Mouse (Mus musculus) erythroblast, adult 5-6 weeks (primary cell): ENCODE results near the gene Ppfia3. TPM values are rescaled to one million over a fixed set of nuclear protein-coding genes. Genes with fewer than 3 reads are reported as not detected.

Experiments used
- ATAC-seq: replicated peaks from 2 replicates; pipeline ENCODE4 v1.8.0; 2016; ENCODE audit warnings: moderate number of reproducible peaks, mild to moderate bottlenecking, moderate TSS enrichment, inconsistent platforms; ENCODE audit not compliant: poor library complexity, low FRiP score, severe bottlenecking
- total RNA-seq, 2 experiments: library from RNA; stranded (forward) in 1 of 2; stranded (reverse) in 1 of 2; fragments of 150-400 nt in 1 of 2; fragments of 200-764, 138-1000 nt in 1 of 2; gene quantifications; 2 replicates each; pipeline versions ENCODE4 v1.2.3 to v1.2.4; 2015 to 2017; ENCODE audit warnings: low replicate concordance in 2 of 2

Ppfia3 gene
- total RNA-seq, 2 experiments from 2014 or later: 0.26 TPM; not detected in 1

DNA sequence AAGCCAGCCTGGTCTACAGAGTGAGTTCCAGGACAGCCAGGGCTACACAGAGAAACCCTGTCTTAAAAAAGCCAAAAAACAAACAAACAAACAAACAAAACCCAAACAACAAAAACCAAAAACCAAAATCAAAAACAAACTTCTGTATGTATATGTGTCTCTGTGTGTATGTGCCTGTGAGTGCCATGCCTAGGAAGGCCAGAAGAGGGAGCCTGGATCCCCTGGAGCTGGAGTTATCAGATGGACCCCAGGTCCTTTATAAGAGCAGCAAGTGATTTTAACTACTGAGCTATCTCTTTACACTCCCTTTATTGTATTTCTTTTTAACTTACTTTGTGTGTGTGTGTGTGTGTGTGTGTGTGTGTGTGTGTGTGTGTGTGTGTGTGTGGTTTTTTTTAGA, 41.0 kb downstream of the Ppfia3 start:
- no peak for ATAC-seq

DNA sequence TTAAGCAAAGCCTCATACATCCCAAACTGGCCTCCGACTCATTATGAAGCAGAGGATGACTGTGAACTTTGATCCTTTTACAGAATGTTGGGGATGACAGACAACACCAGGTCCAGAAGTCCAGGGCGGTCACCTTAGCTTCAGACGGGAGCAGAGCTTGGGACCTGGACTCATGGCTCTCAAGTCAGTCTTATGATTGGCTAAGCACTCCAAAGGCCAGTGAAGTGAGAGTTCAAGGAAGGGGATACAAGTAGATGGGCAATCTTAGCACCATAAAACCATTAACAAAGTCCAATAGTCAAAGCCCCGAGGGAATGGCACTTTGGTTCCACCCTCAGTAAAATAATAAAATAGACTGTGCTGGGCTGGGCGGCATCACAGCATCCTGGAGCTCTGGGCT, 43.8 kb downstream of the Ppfia3 start:
- no peak for ATAC-seq

DNA sequence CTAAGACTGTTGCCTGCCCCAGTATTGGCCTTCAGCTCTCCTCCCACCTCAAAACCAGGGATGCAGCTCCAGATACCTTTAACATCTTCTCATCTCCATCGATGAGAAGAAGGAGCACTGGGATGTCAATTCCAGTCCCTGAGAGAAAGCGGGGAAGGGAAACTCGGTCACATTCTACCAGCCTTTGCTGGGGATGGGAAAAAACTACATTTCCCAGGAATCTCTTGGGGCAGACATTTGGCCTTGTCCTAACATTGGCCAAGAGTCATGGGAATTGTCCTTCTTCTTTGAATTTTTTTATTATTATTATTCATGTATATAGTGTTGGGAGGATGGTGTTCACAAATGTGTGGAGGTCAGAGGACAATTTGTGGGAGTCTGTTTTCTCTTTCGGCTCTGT, 44.6 kb downstream of the Ppfia3 start:
- ATAC-seq: no peak

DNA sequence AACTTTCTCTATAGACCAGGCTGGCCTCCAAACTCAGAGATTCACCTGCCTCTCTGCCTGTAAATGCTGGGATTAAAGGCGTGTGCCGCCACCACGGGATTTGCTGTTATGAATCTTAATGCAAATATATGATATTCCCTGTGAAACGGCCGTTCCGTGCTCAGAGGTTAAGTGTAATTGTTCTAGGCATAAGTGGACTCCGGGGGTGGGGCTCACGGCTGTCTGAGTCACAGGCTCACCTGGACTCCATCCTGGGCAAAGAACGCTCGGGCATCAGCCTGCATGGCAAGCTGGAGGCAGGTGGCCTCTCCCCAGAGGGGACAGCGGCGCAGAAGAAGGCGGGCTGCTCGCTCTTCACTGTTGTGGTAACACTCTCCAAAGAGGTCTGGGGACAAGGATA, 50.3 kb downstream of the Ppfia3 start:
- no peak for ATAC-seq

DNA sequence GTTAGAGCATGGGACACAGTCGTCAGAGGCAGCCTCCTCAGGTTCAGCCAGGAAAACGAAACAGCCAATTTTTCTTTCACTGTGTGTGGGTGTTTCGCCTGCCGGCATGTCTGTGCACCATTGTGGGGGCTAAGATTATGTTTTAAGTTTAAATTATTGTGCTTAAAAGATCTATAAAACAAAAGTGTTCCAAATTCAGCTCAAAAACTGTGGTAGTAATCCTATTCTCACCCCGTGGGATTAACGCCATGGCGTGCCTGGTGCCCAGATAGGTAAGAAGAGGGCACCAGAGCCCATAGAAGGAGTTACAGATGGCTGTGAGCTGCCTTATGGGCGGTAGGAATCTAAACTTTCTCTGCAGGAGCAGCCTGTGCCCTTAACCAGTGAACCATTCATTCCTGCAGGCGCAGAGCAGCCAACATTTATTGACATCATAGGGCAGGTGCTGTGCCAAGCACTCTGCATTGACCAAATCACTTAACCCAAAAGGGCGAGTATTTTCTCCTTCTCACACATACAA, 51.6 kb downstream of the Ppfia3 start:
- ATAC-seq: no peak

DNA sequence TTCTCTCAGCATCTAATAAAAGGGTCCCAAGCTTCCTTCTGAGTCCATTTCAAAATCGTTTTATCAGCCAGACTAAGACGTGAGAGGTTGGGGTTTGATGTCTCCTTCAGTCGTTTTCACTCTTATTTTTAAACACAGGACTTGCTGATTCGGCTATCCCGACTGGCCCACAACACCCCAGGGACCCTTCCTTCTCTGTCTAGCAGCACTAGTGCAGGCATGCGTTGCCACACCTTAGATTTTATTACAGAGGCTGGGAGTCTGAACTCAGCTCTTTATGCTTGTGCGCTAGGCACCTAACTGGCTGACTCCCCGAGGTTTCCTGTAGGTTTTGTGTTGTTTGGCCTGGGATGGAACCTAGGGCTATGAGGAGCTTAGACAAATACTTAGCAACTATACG, 53.3 kb downstream of the Ppfia3 start:
- ATAC-seq: no peak

DNA sequence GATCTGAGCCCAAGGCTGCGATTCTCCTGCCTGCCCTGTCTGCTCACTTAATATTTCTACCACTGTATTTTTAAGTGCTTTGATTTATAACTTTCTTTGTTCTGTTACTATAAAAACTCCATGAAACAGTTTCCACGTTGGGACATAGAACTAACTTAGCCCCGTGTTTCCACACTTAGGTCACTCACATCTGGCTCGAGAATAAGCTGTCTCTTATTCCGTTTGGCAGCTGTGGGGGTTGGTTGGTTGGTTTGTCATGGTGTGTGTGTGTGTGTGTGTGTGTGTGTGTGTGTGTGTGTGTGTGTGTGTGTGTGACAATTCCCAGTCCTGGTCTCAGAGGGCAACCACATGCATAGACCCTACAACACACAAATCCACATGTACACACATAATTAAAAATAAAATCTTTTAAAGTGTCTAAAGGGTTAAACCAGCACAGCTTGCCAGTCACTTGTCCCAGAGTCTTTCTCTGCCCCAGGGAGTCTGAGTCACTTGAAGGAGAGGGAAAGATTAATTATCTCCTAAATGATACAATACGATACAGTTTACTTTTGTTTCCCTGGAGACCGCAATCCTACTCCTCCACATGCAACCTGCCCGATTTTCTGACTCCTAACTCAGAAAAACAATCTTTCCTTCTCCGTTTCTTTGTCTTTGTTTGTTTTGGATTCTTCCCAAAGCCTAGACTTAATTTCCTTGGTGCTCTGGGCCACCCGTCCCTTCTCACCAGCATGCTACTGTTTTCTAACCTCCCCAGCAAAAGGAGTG, 53.9 kb downstream of the Ppfia3 start:
- ATAC-seq: no peak

DNA sequence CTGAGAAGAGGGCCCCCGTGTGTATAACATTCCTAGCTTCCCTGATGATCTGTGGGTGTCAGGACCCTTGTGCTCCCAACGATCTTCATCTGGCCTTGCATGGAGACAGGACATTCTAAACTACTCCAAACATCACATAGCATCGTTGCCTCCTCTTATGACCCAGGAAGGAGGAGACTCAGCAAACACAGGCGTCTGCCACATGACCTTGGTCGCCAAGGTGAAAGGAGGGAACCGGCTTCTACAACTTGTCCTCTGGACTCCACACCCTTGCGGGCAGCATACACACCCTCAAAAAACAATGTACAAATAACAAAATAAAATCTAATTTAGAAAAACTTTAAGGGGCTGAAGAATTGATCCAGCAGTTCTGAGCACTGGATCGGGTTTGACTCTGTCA, 54.8 kb downstream of the Ppfia3 start:
- no peak for ATAC-seq

DNA sequence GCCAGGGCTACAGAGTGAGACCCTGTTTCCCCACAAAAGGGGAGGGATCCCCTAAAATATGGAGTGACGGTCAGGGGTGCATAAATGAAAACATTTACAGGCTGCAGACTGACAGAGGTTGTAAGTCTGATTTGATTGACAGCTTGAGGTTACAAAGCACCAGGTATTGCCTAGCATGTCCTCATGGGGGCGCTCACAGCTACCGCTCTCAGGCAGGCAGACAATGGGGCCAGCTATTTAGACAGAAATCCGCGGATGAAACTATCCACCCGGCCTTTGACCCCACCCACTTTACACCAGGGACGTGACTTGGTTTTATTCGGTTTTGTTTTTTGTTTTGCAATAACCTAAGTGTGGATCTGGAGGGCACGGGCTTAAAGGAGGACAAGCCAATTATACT, 57.4 kb downstream of the Ppfia3 start:
- no peak for ATAC-seq

DNA sequence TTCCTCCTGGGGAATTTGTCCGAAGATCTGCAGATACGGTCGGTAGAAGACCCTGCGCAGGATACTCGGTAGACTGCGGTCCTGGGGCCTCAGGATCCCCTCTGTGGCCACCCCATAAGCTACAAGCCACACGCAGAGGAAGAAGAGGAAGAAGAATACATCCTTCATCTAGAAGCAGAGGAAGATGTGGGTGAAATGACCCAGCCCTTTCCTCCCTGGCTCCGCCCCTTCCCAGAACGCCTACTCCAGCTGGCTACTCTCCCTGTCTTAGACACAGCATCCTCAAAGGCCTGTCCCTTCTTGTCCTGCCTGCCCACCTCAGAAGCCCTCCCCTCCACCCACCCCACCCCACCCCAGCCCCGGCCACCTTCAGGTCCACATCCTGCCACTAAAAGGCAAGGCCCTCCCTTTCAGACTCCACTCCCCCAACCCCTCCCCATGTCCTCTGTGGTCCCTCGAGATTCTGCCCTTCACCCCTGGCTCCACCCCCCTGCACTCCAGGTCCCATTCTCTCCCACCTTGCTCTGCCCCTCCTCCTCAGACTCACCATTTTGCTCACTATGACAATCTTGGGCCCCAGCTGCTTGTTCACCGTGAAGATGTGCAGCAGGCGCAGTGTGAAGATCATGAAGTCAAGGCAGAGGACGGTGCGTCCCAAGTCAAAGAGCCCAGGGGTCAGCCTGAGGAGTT, 58.1 kb downstream of the Ppfia3 start:
- no peak for ATAC-seq

DNA sequence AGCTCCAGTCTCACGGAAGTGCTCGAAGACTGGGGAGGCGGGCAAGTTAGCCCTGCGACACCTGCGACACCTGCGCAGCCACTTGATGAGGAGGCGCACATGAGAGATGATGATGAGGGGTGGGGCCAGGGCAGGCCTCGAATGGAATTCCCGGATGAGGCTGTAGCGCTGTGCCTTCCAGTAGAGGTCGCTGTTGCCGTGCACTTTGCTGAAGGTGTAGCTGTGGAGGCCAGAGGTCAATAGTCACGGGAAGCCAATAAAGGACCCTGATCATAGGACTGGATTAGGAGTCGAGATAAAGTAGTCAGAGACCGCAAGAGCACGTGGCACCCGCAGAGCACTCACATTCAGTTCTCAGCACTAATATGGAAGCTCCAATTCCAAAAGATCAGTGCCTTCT, 61.5 kb downstream of the Ppfia3 start:
- ATAC-seq: no peak

DNA sequence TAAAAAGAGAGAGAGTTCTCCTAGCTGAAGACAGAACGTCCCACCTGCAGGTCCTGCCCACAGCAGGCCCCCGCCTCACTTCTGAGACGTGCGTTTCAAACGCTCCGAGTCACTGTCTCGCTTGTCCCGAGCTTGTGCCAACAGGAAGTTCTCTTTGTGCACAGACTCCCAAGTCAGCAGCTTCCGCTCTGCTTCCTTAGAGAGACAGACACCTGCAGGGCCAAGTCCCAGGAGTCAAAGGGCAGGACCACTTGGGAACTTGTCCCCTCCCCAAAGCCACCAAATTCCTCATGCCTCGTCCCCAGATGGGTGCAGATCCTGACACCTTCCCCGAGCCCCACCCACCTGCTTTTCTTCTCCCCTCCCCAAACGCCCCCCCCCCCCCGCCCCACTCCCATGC, 62.0 kb downstream of the Ppfia3 start:
- ATAC-seq: no peak

DNA sequence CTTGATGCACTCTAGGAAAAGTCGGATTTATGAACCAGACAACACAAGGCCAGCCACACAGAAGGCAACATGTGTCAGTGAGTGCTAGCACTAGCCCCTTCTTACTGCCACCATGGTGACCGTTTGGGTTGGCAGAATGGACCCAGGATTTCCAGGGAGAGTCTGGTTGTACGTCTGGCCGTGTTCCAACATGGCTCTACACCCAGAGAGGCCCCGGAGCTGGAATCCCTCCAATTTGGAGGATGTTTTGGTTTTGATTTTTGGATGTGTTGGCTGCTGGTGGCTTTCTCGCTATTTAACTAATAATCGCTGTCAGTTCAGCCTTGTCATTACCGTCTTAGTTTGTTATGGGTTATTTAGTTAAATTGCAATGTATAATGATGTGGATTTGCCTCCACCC, 64.2 kb downstream of the Ppfia3 start:
- ATAC-seq: no peak

DNA sequence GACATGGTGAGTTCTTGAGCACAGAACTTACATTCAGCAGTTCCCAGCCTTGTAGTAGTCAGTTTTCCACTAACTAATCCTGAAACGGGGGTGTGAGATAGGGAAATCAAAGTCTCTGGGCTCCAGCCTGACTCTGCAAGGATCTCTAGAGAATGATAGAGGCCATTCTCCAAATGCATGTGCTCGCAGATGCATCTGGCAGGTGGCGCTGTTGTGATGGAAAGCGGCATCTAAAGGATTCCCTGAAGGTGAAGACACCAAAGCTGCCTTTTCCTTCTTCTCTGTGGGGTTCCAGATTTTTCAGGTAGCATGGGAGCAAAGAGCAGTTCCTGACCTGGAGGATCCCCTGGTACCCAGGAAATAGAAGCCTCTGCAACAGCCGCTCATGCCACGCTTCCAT, 66.5 kb downstream of the Ppfia3 start:
- no peak for ATAC-seq

DNA sequence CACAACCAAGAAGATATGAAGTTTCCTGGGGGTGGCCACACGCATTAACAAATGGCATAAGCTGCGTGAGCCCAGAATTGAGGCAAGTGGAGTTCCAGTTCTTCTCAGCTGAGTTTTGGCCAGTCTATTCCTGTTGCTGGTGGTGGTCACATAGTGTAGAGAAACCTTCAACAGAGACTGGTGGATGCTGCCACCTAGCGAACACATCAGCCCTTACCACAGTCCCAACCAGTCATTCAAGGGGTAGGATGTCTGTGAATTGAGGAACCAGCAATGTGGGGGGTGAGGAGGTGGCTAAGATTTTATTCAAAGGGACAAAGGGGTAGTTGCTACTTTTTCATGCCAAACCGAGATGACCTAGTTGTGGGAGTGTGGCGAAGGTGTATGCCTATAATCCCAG, 67.1 kb downstream of the Ppfia3 start:
- no peak for ATAC-seq

DNA sequence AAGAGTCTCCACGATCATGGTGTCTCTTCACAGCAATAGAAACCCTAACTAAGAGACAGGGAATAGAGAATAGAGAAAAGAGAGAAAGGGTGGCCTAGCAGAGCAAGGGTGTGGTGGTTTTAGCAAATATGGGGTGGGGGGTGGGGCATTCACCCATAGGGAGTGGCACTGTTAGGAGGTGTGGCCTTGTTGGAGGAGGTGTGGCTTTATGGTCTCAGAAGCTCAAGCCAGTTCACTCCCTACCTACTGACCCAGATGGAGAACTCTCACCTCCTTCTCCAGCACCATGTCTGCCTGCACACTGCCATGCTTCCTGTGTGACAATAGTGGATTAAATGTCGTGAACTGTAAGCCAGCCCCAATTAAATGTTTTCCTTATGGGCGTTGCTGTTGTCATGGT, 69.3 kb downstream of the Ppfia3 start:
- ATAC-seq: no peak

DNA sequence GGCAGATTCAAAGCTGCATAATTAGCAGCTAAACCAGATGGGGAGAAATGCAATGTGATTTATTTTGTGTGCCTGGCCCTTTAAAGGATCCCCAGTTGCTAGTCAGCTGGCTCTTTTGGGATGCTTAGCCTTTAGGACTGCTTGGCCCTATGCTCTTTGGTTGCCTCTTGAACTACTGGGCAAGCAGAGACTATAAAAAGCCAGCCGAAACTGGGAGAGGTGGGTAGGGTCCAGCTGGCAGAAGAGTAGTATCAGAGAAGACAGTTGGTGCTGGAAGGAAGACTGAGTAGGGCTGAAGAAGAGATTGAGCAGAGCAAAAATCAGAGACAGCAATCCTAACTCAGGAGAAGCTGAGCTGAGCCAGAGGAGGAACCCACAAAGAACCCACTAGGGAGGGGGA, 70.2 kb downstream of the Ppfia3 start:
- no peak for ATAC-seq

Other genes with a start within 250 kb of the Ppfia3 start
Only the 30 nearest of the 35 such genes appear.
- 33.4 and 59.6 TPM in 2 replicates for gene Pih1d1, start 212.7 kb downstream of the Ppfia3 start, total RNA-seq (2015; ENCODE audit: low replicate concordance)
- gene Pih1d1, start 212.7 kb downstream of the Ppfia3 start, total RNA-seq (2017; ENCODE audit: low replicate concordance): 2.7 and 15.8 TPM in 2 replicates
- gene Aldh16a1, start 212.4 kb downstream of the Ppfia3 start, total RNA-seq (2015; ENCODE audit: low replicate concordance): 10.2 and 12.7 TPM in 2 replicates
- gene Aldh16a1, start 212.4 kb downstream of the Ppfia3 start, total RNA-seq (2017; ENCODE audit: low replicate concordance): 6.3 and 10.3 TPM in 2 replicates
- not detected in 2 replicates for gene Slc17a7, start 203.1 kb downstream of the Ppfia3 start, total RNA-seq (2015; ENCODE audit: low replicate concordance)
- gene Slc17a7, start 203.1 kb downstream of the Ppfia3 start, total RNA-seq (2017; ENCODE audit: low replicate concordance): 0.28 TPM in 1 of 2 replicates, not detected in the other
- gene Gfy, start 187.4 kb downstream of the Ppfia3 start, total RNA-seq (2015; ENCODE audit: low replicate concordance): not detected in 2 replicates
- gene Gfy, start 187.4 kb downstream of the Ppfia3 start, total RNA-seq (2017; ENCODE audit: low replicate concordance): not detected in 2 replicates
- not detected in 2 replicates for gene Pth2, start 186.0 kb downstream of the Ppfia3 start, total RNA-seq (2015; ENCODE audit: low replicate concordance)
- gene Pth2, start 186.0 kb downstream of the Ppfia3 start, total RNA-seq (2017; ENCODE audit: low replicate concordance): not detected in 2 replicates
- not detected in 2 replicates for gene Ccdc155, start 162.1 kb downstream of the Ppfia3 start, total RNA-seq (2015; ENCODE audit: low replicate concordance)
- not detected in 2 replicates for gene Ccdc155, start 162.1 kb downstream of the Ppfia3 start, total RNA-seq (2017; ENCODE audit: low replicate concordance)
- 6.3 and 20.8 TPM in 2 replicates for gene Dkkl1, start 154.9 kb downstream of the Ppfia3 start, total RNA-seq (2015; ENCODE audit: low replicate concordance)
- 0.56 TPM in 1 of 2 replicates, not detected in the other for gene Dkkl1, start 154.9 kb downstream of the Ppfia3 start, total RNA-seq (2017; ENCODE audit: low replicate concordance)
- gene Tead2, start 151.3 kb downstream of the Ppfia3 start, total RNA-seq (2015; ENCODE audit: low replicate concordance): not detected in 2 replicates
- gene Tead2, start 151.3 kb downstream of the Ppfia3 start, total RNA-seq (2017; ENCODE audit: low replicate concordance): 0.42 and 0.51 TPM in 2 replicates
- 38.9 and 50.1 TPM in 2 replicates for gene Cd37, start 127.9 kb downstream of the Ppfia3 start, total RNA-seq (2015; ENCODE audit: low replicate concordance)
- 18.7 and 20.7 TPM in 2 replicates for gene Cd37, start 127.9 kb downstream of the Ppfia3 start, total RNA-seq (2017; ENCODE audit: low replicate concordance)
- not detected in 2 replicates for gene Slc6a16, start 125.9 kb downstream of the Ppfia3 start, total RNA-seq (2015; ENCODE audit: low replicate concordance)
- not detected in 2 replicates for gene Slc6a16, start 125.9 kb downstream of the Ppfia3 start, total RNA-seq (2017; ENCODE audit: low replicate concordance)
- gene Slc6a21, start 89.5 kb downstream of the Ppfia3 start, total RNA-seq (2015; ENCODE audit: low replicate concordance): not detected in 2 replicates
- not detected in 2 replicates for gene Slc6a21, start 89.5 kb downstream of the Ppfia3 start, total RNA-seq (2017; ENCODE audit: low replicate concordance)
- gene Trpm4, start 33.2 kb downstream of the Ppfia3 start, total RNA-seq (2015; ENCODE audit: low replicate concordance): 0.42 TPM in 1 of 2 replicates, not detected in the other
- gene Trpm4, start 33.2 kb downstream of the Ppfia3 start, total RNA-seq (2017; ENCODE audit: low replicate concordance): not detected in 2 replicates
- not detected in 2 replicates for gene Hrc, start 31.7 kb downstream of the Ppfia3 start, total RNA-seq (2015; ENCODE audit: low replicate concordance)
- not detected in 2 replicates for gene Hrc, start 31.7 kb downstream of the Ppfia3 start, total RNA-seq (2017; ENCODE audit: low replicate concordance)
- gene Lin7b, start 3.6 kb upstream of the Ppfia3 start, total RNA-seq (2015; ENCODE audit: low replicate concordance): 1.5 TPM in 1 of 2 replicates, not detected in the other
- gene Lin7b, start 3.6 kb upstream of the Ppfia3 start, total RNA-seq (2017; ENCODE audit: low replicate concordance): 5.4 TPM in 1 of 2 replicates, not detected in the other
- gene Snrnp70, start 28.7 kb upstream of the Ppfia3 start, total RNA-seq (2015; ENCODE audit: low replicate concordance): 50.5 and 70.2 TPM in 2 replicates
- 169 and 259 TPM in 2 replicates for gene Snrnp70, start 28.7 kb upstream of the Ppfia3 start, total RNA-seq (2017; ENCODE audit: low replicate concordance)
- not detected in 2 replicates for gene Kcna7, start 38.6 kb upstream of the Ppfia3 start, total RNA-seq (2015; ENCODE audit: low replicate concordance)
- not detected in 2 replicates for gene Kcna7, start 38.6 kb upstream of the Ppfia3 start, total RNA-seq (2017; ENCODE audit: low replicate concordance)
- not detected in 2 replicates for gene Ntf5, start 46.7 kb upstream of the Ppfia3 start, total RNA-seq (2015; ENCODE audit: low replicate concordance)
- not detected in 2 replicates for gene Ntf5, start 46.7 kb upstream of the Ppfia3 start, total RNA-seq (2017; ENCODE audit: low replicate concordance)
- not detected in 2 replicates for gene Lhb, start 53.8 kb upstream of the Ppfia3 start, total RNA-seq (2015; ENCODE audit: low replicate concordance)
- not detected in 2 replicates for gene Lhb, start 53.8 kb upstream of the Ppfia3 start, total RNA-seq (2017; ENCODE audit: low replicate concordance)
- 11.7 and 13.2 TPM in 2 replicates for gene Gys1, start 67.8 kb upstream of the Ppfia3 start, total RNA-seq (2015; ENCODE audit: low replicate concordance)
- 4.6 and 8.9 TPM in 2 replicates for gene Gys1, start 67.8 kb upstream of the Ppfia3 start, total RNA-seq (2017; ENCODE audit: low replicate concordance)
- gene Ruvbl2, start 71.1 kb upstream of the Ppfia3 start, total RNA-seq (2015; ENCODE audit: low replicate concordance): 54.1 and 63.4 TPM in 2 replicates
- 23.1 and 50.1 TPM in 2 replicates for gene Ruvbl2, start 71.1 kb upstream of the Ppfia3 start, total RNA-seq (2017; ENCODE audit: low replicate concordance)
- gene Ftl1, start 92.9 kb upstream of the Ppfia3 start, total RNA-seq (2015; ENCODE audit: low replicate concordance): 1,430 and 1,622 TPM in 2 replicates
- gene Ftl1, start 92.9 kb upstream of the Ppfia3 start, total RNA-seq (2017; ENCODE audit: low replicate concordance): 705 and 987 TPM in 2 replicates
- gene Bax, start 99.9 kb upstream of the Ppfia3 start, total RNA-seq (2015; ENCODE audit: low replicate concordance): 8.6 and 12.7 TPM in 2 replicates
- gene Bax, start 99.9 kb upstream of the Ppfia3 start, total RNA-seq (2017; ENCODE audit: low replicate concordance): 9.7 and 11.8 TPM in 2 replicates
- gene Tulp2, start 114.9 kb upstream of the Ppfia3 start, total RNA-seq (2015; ENCODE audit: low replicate concordance): not detected in 2 replicates
- 0.42 TPM in 1 of 2 replicates, not detected in the other for gene Tulp2, start 114.9 kb upstream of the Ppfia3 start, total RNA-seq (2017; ENCODE audit: low replicate concordance)
- gene Gm45808, start 119.8 kb upstream of the Ppfia3 start, total RNA-seq (2015; ENCODE audit: low replicate concordance): not detected in 2 replicates
- gene Gm45808, start 119.8 kb upstream of the Ppfia3 start, total RNA-seq (2017; ENCODE audit: low replicate concordance): not detected in 2 replicates
- 3.3 TPM in 2 replicates for gene Dhdh, start 121.8 kb upstream of the Ppfia3 start, total RNA-seq (2015; ENCODE audit: low replicate concordance)
- 2.1 and 2.3 TPM in 2 replicates for gene Dhdh, start 121.8 kb upstream of the Ppfia3 start, total RNA-seq (2017; ENCODE audit: low replicate concordance)
- gene Nucb1, start 143.4 kb upstream of the Ppfia3 start, total RNA-seq (2015; ENCODE audit: low replicate concordance): 83.0 and 88.6 TPM in 2 replicates
- 487 and 671 TPM in 2 replicates for gene Nucb1, start 143.4 kb upstream of the Ppfia3 start, total RNA-seq (2017; ENCODE audit: low replicate concordance)
- 1,095 and 1,392 TPM in 2 replicates for gene Ppp1r15a, start 159.2 kb upstream of the Ppfia3 start, total RNA-seq (2015; ENCODE audit: low replicate concordance)
- gene Ppp1r15a, start 159.2 kb upstream of the Ppfia3 start, total RNA-seq (2017; ENCODE audit: low replicate concordance): 1,351 and 1,490 TPM in 2 replicates
- 1.3 TPM in 1 of 2 replicates, not detected in the other for gene Plekha4, start 159.3 kb upstream of the Ppfia3 start, total RNA-seq (2015; ENCODE audit: low replicate concordance)
- gene Plekha4, start 159.3 kb upstream of the Ppfia3 start, total RNA-seq (2017; ENCODE audit: low replicate concordance): 2.8 and 9.9 TPM in 2 replicates
- gene Hsd17b14, start 187.9 kb upstream of the Ppfia3 start, total RNA-seq (2015; ENCODE audit: low replicate concordance): not detected in 2 replicates
- not detected in 2 replicates for gene Hsd17b14, start 187.9 kb upstream of the Ppfia3 start, total RNA-seq (2017; ENCODE audit: low replicate concordance)
- 5.8 and 9.0 TPM in 2 replicates for gene Bcat2, start 203.1 kb upstream of the Ppfia3 start, total RNA-seq (2015; ENCODE audit: low replicate concordance)
- gene Bcat2, start 203.1 kb upstream of the Ppfia3 start, total RNA-seq (2017; ENCODE audit: low replicate concordance): 10.7 and 11.2 TPM in 2 replicates